Mouse (Mus musculus) liver, embryonic 11.5 days (tissue): ENCODE data around the gene Kcmf1. TPM values are rescaled to one million over a fixed set of nuclear protein-coding genes. Genes with fewer than 3 reads are reported as not detected.

Source experiments
- ATAC-seq: fragments of 200-750 bp; cut with Nextera tagmentation; replicated peaks from 2 replicates; pipeline ENCODE4 v1.8.0; 2017; ENCODE audit warnings: moderate number of reproducible peaks, mild to moderate bottlenecking, moderate TSS enrichment, moderate library complexity; ENCODE audit not compliant: low FRiP score
- DNase-seq: peaks from one replicate; pipeline ENCODE4 v3.0.0-alpha.2; 2017; ENCODE audit warnings: low spot score
- H3K27ac ChIP-seq: fragments of 300-500 bp; sonication (generic); 2 replicates; pipeline ENCODE4 v1.5.1; 2014; ENCODE audit warnings: mild to moderate bottlenecking, low read depth, low read length, control low read depth
- H3K27me3 ChIP-seq: fragments of 300-500 bp; sonication (generic); replicated peaks from 2 replicates; pipeline ENCODE4 v1.6.1; 2014; ENCODE audit warnings: low read length, mixed read lengths; ENCODE audit not compliant: control insufficient read depth, insufficient read depth
- H3K36me3 ChIP-seq: fragments of 300-500 bp; sonication (generic); 2 replicates; pipeline ENCODE4 v1.6.1; 2014; ENCODE audit warnings: mild to moderate bottlenecking, low read length, moderate library complexity, mixed read lengths; ENCODE audit not compliant: control insufficient read depth, insufficient read depth
- H3K4me1 ChIP-seq: fragments of 300-500 bp; sonication (generic); replicated peaks from 2 replicates; pipeline ENCODE4 v1.6.1; 2014; ENCODE audit warnings: low read length, mixed read lengths; ENCODE audit not compliant: control insufficient read depth, insufficient read depth
- H3K4me2 ChIP-seq: fragments of 300-500 bp; sonication (generic); 2 replicates; pipeline ENCODE4 v1.6.1; 2014; ENCODE audit warnings: mild to moderate bottlenecking, control low read depth, moderate library complexity
- H3K4me3 ChIP-seq: fragments of 300-500 bp; sonication (generic); 2 replicates; pipeline ENCODE4 v1.5.1; 2014; ENCODE audit warnings: low read depth, low read length, control low read depth
- H3K9ac ChIP-seq: fragments of 300-500 bp; sonication (generic); 2 replicates; pipeline ENCODE4 v1.6.1; 2014; ENCODE audit warnings: low read depth, low read length, control low read depth
- H3K9me3 ChIP-seq: fragments of 300-500 bp; sonication (generic); 2 replicates; pipeline ENCODE4 v1.6.1; 2016; ENCODE audit warnings: low read length, inconsistent platforms, mixed read lengths; ENCODE audit not compliant: control insufficient read depth
- WGBS: fragments of 180-500 bp; shearing (Covaris S2); extraction: QIAGEN DNeasy Blood & Tissue Kit; methylation state at CpG from one replicate; pipeline ENCODE4 v1.1.7; 2014; 5-methylcytosine and 5-hydroxymethylcytosine counted together
- polyA plus RNA-seq: library from polyadenylated mRNA; unstranded; fragments of >200 nt; fragmentation: Nextera tagmentation; extraction: Ambion mirVana; gene quantifications from 2 replicates; pipeline ENCODE4 v1.2.1, GENCODE M21; 2014

The Kcmf1 gene
- polyA plus RNA-seq, 1 experiment from 2014 or later = 40.6 TPM

DNA sequence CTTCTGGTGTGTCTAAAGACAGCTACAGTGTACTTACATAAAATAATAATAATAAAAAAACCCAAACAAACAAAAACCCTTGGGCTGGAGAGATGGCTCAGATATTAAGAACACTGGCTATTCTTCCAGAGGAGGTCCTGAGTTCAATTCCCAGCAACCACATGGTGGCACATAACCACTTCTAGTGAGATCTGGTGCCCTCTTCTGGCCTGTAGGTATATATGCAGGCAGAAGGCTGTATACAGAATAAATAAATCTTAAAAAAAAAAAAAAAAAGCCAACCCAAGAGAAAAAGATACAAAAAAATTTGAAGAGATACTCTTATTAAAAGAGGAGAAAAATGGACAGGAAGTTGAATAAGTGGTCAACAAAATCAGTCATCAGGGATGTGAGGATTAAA lies 102.0 kb downstream of the Kcmf1 start:
- Histone ChIP-seq H3K27me3 (no peaks in the 10 kb centered on the region), H3K4me3 (no peak overlapping the region), H3K4me2 (no peak overlapping the region), H3K36me3 (no peaks in the 10 kb centered on the region), H3K9me3 (no peaks in the 10 kb centered on the region), H3K27ac (no peak overlapping the region), H3K9ac (no peak overlapping the region), H3K4me1 (no peaks in the 10 kb centered on the region)
- DNase-seq (no peak), ATAC-seq (no peak)

DNA sequence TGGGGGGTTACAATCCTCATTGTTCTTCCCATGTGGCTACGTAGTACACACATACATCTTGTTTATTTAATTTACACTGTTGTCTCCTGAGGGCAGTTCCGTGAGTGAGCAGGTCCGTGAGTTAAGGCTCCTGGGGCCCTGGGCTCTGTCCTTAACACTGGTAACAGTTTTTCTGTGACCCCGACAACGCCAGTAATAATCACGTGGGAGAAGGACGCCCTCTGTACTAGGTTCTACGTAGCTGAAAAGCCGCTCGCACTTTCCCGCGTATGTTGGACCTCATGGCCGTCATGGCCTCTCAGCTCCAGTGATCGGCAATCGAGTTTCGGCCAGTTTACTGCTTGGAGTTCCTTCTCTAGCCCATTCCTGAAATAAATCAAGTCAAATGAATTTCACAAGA lies 104.3 kb downstream of the Kcmf1 start:
- DNase-seq (no peak), ATAC-seq (no peak)
- H3K4me2 ChIP-seq = no peak overlapping the region
- no peak overlapping the region for H3K4me3 ChIP-seq
- peaks cover 1% of the 10 kb centered on the region; the same call in 1 of the 2 replicates for H3K27me3 ChIP-seq
- no peaks in the 10 kb centered on the region for H3K4me1 ChIP-seq
- H3K9me3 ChIP-seq = no peaks in the 10 kb centered on the region
- H3K9ac ChIP-seq = no peak overlapping the region
- WGBS = 59% methylated on average over 16 of the region's 16 CpGs
- no peak overlapping the region for H3K27ac ChIP-seq
- H3K36me3 ChIP-seq = no peaks in the 10 kb centered on the region

DNA sequence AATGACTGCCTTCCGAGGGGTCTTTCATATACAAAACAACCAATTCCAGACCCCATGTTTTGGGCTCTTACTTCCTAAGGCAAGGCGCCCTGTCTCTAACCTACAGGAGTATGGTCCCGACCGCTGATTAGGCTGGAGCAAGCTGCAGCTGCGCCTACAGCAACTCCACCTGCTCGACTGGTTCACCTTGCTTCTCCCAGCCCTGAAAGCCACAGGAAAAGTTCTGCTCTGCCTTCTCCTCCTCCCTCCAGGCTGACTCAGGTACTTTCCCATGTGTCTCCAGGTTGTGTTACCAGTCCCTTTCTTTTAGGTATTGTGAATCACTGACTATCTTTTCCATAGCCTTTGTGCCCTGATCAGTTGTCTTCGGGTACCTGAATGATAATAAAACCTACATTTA lies 104.9 kb downstream of the Kcmf1 start:
- no peak overlapping the region for H3K4me3 ChIP-seq
- no peaks in the 10 kb centered on the region for H3K9me3 ChIP-seq
- WGBS = 54% methylated on average over 7 of the region's 7 CpGs
- DNase-seq = no peak
- no peaks in the 10 kb centered on the region for H3K36me3 ChIP-seq
- no peak overlapping the region for H3K9ac ChIP-seq
- no peaks in the 10 kb centered on the region for H3K4me1 ChIP-seq
- no peak overlapping the region for H3K27ac ChIP-seq
- no peak overlapping the region for H3K4me2 ChIP-seq
- ATAC-seq = no peak
- peaks cover 4% of the 10 kb centered on the region; the same call in 1 of the 2 replicates for H3K27me3 ChIP-seq

DNA sequence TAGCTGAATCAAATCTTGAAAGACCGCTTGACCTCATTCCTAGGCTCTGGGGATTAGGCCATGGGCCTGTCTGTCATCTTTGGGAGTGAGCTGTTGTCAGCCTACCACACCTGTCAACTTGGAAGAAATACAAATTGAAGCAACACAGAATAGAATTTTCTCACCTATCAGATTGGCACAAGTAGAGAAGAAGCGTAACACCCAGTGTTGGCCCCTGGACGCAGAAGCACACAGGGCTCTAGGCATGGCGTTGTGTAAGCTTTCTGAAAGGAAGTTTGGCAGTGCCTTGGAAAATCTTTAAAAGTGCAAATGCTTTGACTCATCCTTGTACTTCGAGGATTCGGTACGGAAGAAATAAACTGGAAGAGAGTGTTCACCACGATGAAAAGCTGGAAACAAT lies 107.1 kb downstream of the Kcmf1 start:
- no peak overlapping the region for H3K9ac ChIP-seq
- H3K27ac ChIP-seq = no peak overlapping the region
- no peak for ATAC-seq
- H3K4me1 ChIP-seq = peaks cover 2% of the 10 kb centered on the region; the same call in 1 of the 2 replicates
- DNase-seq = no peak
- WGBS = 92% methylated on average over 8 of the region's 8 CpGs
- H3K9me3 ChIP-seq = no peaks in the 10 kb centered on the region
- H3K27me3 ChIP-seq = peaks cover 21% of the 10 kb centered on the region
- no peak overlapping the region for H3K4me3 ChIP-seq
- H3K36me3 ChIP-seq = no peaks in the 10 kb centered on the region
- no peak overlapping the region for H3K4me2 ChIP-seq

Other genes starting within 250 kb of the Kcmf1 start
- gene Tcf7l1, start 110.7 kb downstream of the Kcmf1 start, polyA plus RNA-seq = 11.6 and 14.6 TPM in 2 replicates
- 984 and 1,116 TPM in 2 replicates for gene Tmsb10, start 58.8 kb upstream of the Kcmf1 start, polyA plus RNA-seq